Mouse (Mus musculus) yolk sac, embryonic 10.5 days (tissue): ENCODE data around the gene Eif4g3.
"Not testable (repeated sequence)": the region's sequence is repeated elsewhere in the genome, so short reads cannot be mapped to it uniquely, and the experiment has no call there.

Experiments
- DNase-seq: peaks from one replicate; pipeline ENCODE4 v3.0.0-alpha.2; 2017; ENCODE audit warnings: low spot score

The Eif4g3 gene

GRCm38 (mm10) chr4:137992890-137993289, at the start of gene Eif4g3:
TSS of gene Eif4g3 (plus strand) at chr4:137993022.
- DNase-seq = no peak

- DNase-seq = no peak
Measured at GRCm38 (mm10) chr4:137943540-137943939, 49.3 kb upstream of the Eif4g3 start.

- no peak for DNase-seq
Measured at GRCm38 (mm10) chr4:137945376-137945775, 47.4 kb upstream of the Eif4g3 start.

DNA sequence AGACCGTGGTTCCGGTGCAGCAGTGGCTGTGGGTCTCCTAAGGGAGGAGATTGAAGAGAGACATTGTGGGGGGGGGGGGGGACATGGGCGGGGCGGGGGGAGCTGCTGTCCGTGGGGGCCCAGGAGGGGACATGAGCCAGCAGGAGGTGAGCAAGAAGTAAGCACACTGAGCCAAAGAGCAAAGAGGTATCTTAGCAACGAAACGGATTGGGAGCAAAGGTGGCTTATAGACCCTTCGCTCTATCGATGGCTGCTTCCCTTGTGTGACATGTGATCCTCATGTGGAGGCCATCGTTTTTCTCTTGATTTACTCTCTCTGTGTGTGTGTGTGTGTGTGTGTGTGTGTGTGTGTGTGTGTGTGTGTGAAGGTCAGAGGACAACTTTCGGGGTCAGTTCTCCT, 46.4 kb upstream of the Eif4g3 start:
- no peak for DNase-seq

DNA sequence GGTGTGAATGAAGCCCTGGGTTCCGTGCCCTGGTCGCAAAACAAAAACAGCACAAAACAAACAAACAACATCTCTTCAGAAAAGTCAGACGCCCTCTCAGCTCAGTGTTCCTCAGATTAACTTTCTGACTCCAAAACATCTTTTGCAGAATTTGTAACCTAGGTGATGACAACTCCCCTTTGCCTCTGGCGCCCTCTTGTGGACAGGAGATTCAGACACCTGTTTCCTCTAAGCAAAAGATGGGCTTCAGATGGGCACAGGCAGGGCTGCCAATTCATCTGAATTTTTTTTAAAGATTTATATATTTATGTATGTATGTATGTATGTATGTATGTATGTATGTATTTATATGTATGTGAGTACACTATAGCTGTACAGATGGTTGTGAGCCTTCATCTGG, 40.0 kb upstream of the Eif4g3 start:
- peak; percentile 34 for DNase-seq

- DNase-seq = no peak
Measured at GRCm38 (mm10) chr4:137954184-137954583, 38.6 kb upstream of the Eif4g3 start.

GRCm38 (mm10) chr4:137954926-137955396, 37.9 kb upstream of the Eif4g3 start:
- DNase-seq = no peak

DNA sequence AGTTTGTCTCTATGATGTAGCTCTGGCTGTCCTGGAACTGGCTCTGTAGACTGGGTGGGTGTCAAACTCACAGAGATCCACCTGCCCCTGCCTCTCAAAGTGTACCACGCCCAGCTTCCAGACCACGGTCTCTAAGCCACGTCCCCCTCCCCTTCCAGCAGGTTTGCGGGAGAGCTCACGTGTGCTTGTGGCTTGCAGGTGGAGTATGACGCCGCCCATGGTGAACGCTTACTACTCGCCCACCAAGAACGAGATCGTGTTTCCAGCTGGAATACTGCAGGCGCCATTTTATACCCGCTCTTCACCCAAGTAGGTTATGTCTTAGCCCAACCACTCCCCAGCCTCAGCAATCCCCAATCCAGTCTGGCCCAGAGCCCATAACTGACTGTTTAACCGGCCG, 36.6 kb upstream of the Eif4g3 start:
- no peak for DNase-seq

DNA sequence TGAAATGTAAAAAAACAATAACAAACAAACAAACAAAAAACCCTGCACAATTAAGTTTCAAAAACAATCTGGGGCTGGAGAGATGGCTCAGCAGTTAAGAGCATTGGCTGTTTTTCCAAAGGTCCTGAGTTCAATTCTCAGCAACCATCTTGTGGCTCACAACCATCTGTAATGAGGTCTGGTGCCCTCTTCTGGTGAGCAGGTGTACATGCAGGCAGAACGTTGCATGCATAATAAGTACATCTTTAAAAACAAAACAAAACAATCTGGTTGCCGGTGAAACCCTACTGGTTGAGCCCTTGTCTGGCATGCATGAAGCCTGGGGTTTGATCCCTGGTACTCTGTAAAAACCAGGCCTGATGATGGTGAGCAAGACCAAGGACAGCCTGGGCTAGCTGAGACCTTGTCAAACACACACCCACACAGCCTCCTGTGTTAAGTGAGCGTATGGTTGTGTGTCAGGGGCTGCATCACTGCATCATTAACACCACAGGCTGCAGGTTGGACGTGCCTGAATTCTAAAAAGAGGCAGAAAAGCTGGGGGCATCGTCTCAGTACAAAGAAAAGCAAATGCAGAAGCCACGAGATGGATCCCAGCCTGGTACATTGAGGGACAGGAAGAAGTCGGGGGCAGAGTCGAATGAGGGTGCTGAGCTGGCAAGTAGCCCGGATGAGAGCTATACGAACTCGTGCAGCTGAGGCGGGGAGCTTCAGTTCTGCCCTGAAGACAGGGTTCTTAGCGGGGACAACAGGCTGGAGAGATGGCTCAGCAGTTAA, 32.7 kb upstream of the Eif4g3 start:
- no peak for DNase-seq

GRCm38 (mm10) chr4:137960757-137961156, 32.1 kb upstream of the Eif4g3 start:
- no peak for DNase-seq

GRCm38 (mm10) chr4:137962643-137963350, 30.0 kb upstream of the Eif4g3 start:
- DNase-seq = no peak

GRCm38 (mm10) chr4:137963431-137963830, 29.4 kb upstream of the Eif4g3 start:
- DNase-seq = no peak

DNA sequence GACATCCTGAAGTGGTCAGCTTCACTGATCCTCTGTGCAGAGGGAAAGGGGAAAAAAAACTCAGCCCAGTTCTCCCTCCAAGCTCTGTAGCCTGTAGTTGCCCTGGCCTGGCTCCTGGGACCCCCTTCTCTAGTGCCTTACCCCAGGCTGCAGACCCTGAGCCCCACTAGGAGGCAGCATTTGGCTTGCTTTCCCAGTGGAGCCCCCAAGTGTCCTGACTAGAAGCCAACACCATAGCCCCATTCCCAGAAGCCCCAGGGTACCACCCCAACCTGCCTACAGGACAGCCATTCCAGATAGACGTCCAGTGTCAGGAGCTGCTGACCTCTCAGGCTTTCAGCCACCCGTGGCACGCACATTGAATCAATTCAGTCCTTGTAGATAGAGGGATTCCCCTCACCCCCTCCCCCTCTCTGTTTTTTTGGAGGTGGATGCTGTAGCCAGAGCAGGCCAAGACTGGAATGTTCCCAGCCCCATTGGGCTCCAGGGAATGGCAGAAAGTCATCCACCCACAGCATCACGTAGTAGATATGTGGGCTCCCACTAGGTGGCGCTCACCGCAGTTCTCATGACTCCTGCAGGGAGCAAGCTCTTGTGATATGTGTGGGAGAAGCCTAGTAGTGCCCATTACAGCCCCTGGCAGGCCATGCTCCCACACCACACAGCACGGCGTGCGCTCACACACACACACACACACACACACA, 28.8 kb upstream of the Eif4g3 start:
- peak; percentile 30 for DNase-seq

GRCm38 (mm10) chr4:137964585-137964930, 28.3 kb upstream of the Eif4g3 start:
- DNase-seq = no peak

GRCm38 (mm10) chr4:137968203-137968602, 24.6 kb upstream of the Eif4g3 start:
- peak; percentile 70 for DNase-seq

DNA sequence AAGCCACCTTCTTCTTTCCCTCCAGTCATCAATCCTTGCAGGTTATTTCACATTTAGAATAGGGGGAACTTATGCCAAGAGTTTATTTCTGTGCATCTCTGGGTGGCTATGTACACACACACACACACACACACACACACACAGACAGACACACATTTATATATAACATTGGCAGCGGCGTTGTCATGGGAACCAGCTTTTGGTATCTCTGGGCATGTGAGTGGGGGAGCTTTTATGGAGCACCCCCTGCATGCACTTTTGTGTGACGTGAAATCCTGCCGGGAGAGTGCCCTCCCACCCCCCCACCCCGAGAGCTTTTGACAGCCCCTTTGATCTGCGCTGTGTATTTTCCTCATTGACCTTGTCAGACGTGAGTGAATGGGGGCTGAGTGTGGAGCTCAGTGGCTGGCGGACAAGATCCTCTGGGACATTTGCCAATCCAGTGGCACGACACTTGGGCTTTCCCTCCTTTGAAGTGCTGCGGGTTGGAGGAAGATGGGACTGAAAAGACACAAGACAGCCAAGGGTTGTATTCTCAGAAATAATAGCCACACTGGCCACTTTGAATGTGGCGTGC, 22.1 kb upstream of the Eif4g3 start:
- DNase-seq = not testable (repeated sequence)

DNA sequence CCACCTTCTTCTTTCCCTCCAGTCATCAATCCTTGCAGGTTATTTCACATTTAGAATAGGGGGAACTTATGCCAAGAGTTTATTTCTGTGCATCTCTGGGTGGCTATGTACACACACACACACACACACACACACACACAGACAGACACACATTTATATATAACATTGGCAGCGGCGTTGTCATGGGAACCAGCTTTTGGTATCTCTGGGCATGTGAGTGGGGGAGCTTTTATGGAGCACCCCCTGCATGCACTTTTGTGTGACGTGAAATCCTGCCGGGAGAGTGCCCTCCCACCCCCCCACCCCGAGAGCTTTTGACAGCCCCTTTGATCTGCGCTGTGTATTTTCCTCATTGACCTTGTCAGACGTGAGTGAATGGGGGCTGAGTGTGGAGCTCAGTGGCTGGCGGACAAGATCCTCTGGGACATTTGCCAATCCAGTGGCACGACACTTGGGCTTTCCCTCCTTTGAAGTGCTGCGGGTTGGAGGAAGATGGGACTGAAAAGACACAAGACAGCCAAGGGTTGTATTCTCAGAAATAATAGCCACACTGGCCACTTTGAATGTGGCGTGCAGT, 17.9 kb upstream of the Eif4g3 start:
- not testable (repeated sequence) for DNase-seq

DNA sequence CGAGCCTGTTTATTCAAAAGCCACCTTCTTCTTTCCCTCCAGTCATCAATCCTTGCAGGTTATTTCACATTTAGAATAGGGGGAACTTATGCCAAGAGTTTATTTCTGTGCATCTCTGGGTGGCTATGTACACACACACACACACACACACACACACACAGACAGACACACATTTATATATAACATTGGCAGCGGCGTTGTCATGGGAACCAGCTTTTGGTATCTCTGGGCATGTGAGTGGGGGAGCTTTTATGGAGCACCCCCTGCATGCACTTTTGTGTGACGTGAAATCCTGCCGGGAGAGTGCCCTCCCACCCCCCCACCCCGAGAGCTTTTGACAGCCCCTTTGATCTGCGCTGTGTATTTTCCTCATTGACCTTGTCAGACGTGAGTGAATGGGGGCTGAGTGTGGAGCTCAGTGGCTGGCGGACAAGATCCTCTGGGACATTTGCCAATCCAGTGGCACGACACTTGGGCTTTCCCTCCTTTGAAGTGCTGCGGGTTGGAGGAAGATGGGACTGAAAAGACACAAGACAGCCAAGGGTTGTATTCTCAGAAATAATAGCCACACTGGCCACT, 13.7 kb upstream of the Eif4g3 start:
- DNase-seq = not testable (repeated sequence)

- no peak for DNase-seq
Measured at GRCm38 (mm10) chr4:137982869-137983268, 10.0 kb upstream of the Eif4g3 start.

- no peak for DNase-seq
Measured at GRCm38 (mm10) chr4:137984212-137984611, 8.6 kb upstream of the Eif4g3 start.

DNA sequence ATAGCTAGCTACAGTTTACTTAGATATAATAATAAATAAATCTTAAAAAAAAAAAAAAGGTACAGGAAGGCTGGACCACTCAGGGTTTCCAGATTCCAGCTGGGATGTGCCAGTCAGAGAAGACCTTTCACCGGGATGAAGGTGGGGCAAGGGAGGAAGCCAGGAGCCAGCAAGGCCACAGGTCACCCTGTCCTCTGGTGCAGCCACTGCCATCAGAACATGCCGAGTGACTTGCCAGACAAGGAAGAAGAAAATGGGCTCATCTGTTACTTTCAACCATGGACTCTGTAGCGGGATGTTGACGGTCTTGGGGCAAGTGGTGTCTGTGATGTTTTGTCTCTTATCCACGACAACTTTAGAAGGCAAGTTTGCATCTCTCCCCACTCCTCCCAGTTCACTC, 8.1 kb upstream of the Eif4g3 start:
- DNase-seq = no peak

DNA sequence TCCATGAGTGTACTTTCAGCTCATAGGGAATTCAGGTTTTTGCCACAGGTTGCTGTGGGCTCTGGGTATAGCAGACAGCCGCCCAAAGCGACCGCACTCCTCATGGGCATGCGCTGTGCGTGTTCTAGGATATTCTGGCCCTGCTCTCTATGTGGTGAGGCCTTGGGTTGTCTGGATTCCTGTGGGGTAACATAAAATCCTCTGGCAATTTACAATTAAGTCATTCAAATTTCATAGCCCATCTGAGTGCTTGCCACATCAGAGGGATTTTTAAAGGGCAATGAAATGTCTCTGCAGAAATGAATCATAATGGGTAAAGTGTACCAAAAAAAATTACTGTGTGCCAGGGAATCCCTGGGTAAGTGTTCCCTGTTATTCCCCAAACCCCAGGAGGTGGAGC, 3.4 kb upstream of the Eif4g3 start:
- no peak for DNase-seq
